Mouse (Mus musculus): Measurements from ENCODE around the gene Stac2.

DNA sequence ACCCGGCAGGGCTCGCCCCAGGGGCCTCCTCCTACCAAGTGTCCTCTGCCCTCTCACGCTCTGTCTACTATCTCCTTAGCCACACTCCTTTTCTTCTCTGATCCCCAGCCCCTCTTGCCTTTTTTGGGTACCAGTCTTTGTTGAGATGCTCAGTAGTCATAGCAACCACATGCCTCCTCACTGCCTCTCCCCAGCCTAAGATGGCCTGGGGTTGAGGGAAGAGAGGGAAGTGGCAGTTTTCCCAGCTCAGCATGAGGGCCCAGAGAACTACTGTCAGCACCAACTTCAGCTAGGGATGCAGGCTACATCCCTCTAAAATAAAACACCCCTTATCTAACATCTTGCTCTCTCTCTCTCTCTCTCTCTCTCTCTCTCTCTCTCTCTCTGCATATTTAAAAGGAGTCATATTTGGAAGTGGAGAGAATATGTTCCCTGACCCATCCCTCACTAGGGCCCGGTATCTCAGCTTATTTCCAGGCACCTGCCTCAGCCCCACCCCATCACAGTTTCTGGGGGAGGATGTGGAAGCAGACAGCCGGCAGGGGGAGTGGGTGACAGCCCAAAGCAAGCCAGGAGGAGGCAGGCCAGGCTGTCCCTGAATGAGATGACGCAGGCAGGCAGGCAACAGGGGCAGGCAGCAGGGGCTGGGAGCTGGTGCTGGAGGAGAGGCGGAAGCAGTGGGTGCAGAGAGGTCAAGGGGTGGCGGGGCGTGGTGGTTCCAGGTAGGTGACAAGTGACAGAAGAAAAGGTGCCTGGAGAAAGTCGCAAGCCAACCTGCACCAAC is 34.2 kb downstream of the Stac2 start:
- no peak for TF ChIP-seq POLR2A (IDR thresholded peaks at IDR 0.05; ENCODE audit: control insufficient read depth, low read depth, low read length)
- TF ChIP-seq CTCF (IDR thresholded peaks at IDR 0.05; ENCODE audit: control insufficient read depth, insufficient read depth, insufficient replicate concordance, low read depth, low read length): no peak
